Mouse (Mus musculus) gastrocnemius, adult 8-10 months (tissue): ENCODE data around the gene Lrch4. TPM values are rescaled to one million over a fixed set of nuclear protein-coding genes. Genes with fewer than 3 reads are reported as not detected.
A peak's percentile ranks its signal among the peaks of the same experiment; 100 is the strongest.

Experiments
- DNase-seq, 2 experiments: peaks; one replicate each; pipeline ENCODE4 v3.0.0; 2022; ENCODE audit warnings: low spot score in 2 of 2
- total RNA-seq, 4 experiments: library from RNA; stranded (reverse); gene quantifications; 2 replicates each; pipeline ENCODE4 v1.2.4; 2022

Gene Lrch4
- 10 to 100 TPM; 12.7 to 15.7 (median 14.6) TPM for total RNA-seq

GRCm38 (mm10) chr5:137628498-137629305 lies at the start of gene Lrch4, which contains the start of the genes Fbxo24 and Gm20605:
Gene Lrch4, plus strand, starts transcription at chr5:137629121.
Gene Fbxo24, minus strand, starts transcription at chr5:137629002.
Gene Gm20605, plus strand, starts transcription at chr5:137629175.
- peak; percentile 100 for DNase-seq

GRCm38 (mm10) chr5:137580246-137580645 lies 48.7 kb upstream of the Lrch4 start:
- no peak for DNase-seq

GRCm38 (mm10) chr5:137582702-137583101 lies 46.2 kb upstream of the Lrch4 start:
- DNase-seq, result no peak

- DNase-seq, result no peak
Observed at GRCm38 (mm10) chr5:137583670-137584169, 45.2 kb upstream of the Lrch4 start.

GRCm38 (mm10) chr5:137584976-137585375 lies 43.9 kb upstream of the Lrch4 start:
- DNase-seq, result peak in 1 of 2 experiments; percentile 41

GRCm38 (mm10) chr5:137590507-137590906 lies 38.4 kb upstream of the Lrch4 start:
- DNase-seq, result no peak

GRCm38 (mm10) chr5:137595921-137596320 lies 33.0 kb upstream of the Lrch4 start:
- DNase-seq, result no peak

GRCm38 (mm10) chr5:137596601-137597261 lies 32.2 kb upstream of the Lrch4 start:
- DNase-seq, result no peak

GRCm38 (mm10) chr5:137597625-137598024 lies 31.3 kb upstream of the Lrch4 start:
- DNase-seq, result no peak

- no peak for DNase-seq
Observed at GRCm38 (mm10) chr5:137598100-137598826, 30.7 kb upstream of the Lrch4 start.

- DNase-seq, result no peak
Observed at GRCm38 (mm10) chr5:137599600-137599999, 29.3 kb upstream of the Lrch4 start.

- no peak for DNase-seq
Observed at GRCm38 (mm10) chr5:137600281-137600618, 28.7 kb upstream of the Lrch4 start.

GRCm38 (mm10) chr5:137600619-137601364 lies 28.1 kb upstream of the Lrch4 start, which contains the start of gene Mospd3:
Gene Mospd3, minus strand, starts transcription at chr5:137601058.
- peak; percentile 91 to 93 for DNase-seq

- DNase-seq, result no peak
Observed at GRCm38 (mm10) chr5:137601365-137601729, 27.6 kb upstream of the Lrch4 start.

GRCm38 (mm10) chr5:137607860-137608653 lies 20.9 kb upstream of the Lrch4 start:
- no peak for DNase-seq

GRCm38 (mm10) chr5:137608654-137609190 lies 20.2 kb upstream of the Lrch4 start:
- no peak for DNase-seq

GRCm38 (mm10) chr5:137609292-137609691 lies 19.6 kb upstream of the Lrch4 start:
- no peak for DNase-seq

GRCm38 (mm10) chr5:137610056-137610455 lies 18.9 kb upstream of the Lrch4 start:
- no peak for DNase-seq

- DNase-seq, result peak; percentile 79 to 81
Observed at GRCm38 (mm10) chr5:137610548-137611244, 18.2 kb upstream of the Lrch4 start.
